Mouse (Mus musculus): ENCODE measurements around the gene Mad2l1bp. TPM values are rescaled to one million over a fixed set of nuclear protein-coding genes. Genes with fewer than 3 reads are reported as not detected.

The Mad2l1bp gene
- polyA plus RNA-seq, 1 experiment from 2014 or later = 33.3 TPM

DNA sequence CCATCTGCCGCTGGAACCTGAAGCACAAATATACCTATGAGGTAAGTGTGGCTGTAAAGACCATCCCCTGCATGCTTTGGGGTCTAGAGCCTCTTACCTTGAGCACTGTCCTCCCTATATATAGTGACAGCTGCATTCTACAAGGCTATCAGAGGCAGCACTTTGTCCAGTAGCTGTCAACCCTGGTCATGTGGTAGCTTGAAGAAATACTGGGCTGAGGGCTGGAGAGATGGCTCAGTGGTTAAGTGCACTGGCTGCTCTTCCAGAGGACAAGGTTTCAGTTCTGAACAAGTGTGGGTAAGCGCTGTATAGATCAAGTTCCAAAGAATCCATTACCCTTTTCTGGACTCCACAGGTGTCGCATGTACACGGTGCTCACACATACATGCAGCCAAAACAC is 30.6 kb downstream of the Mad2l1bp start:
- no peaks in the 10 kb centered on the region for H3K27me3 ChIP-seq (ENCODE audit: control insufficient read depth, insufficient read depth, low read length)
- H3K36me3 ChIP-seq (ENCODE audit: control insufficient read depth, insufficient read depth, low read length) = peaks cover 39% of the 10 kb centered on the region
- H3K27ac ChIP-seq (ENCODE audit: low read depth, low read length) = no peak overlapping the region
- H3K4me2 ChIP-seq = no peak overlapping the region
- ATAC-seq (ENCODE audit: low FRiP score) (no peak), DNase-seq (ENCODE audit: low spot score, missing footprints) (no peak)
- H3K9ac ChIP-seq (ENCODE audit: low read length) = no peak overlapping the region
- H3K4me1 ChIP-seq (ENCODE audit: control insufficient read depth, insufficient read depth, low read length) = no peaks in the 10 kb centered on the region
- H3K9me3 ChIP-seq (ENCODE audit: control insufficient read depth, low read length) = no peaks in the 10 kb centered on the region
- 98% methylated on average over 4 of the region's 4 CpGs for WGBS
- no peak overlapping the region for H3K4me3 ChIP-seq (ENCODE audit: low read depth, low read length)

DNA sequence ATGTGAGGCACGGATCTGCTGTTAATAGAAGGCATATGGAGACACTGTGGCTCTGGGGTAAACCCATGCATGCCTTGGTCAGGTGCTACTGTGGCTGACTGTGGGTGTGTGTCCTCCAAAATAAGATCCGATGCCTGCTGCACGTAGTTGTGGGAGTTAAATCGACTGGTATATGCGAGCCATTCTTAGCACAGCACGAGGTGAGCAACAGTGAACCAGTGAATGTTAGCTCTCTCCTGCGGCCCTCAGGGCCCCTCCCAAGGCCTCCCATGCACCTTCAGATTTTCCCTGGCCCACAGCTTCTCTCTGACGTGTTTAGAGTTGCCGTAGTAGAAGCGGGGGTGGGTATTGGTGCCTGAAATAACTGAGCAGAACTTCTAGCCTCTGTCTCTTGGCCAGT is 33.7 kb downstream of the Mad2l1bp start:
- WGBS = 90% methylated on average over 10 of the region's 10 CpGs
- H3K27ac ChIP-seq (ENCODE audit: low read depth, low read length) = no peak overlapping the region
- H3K4me3 ChIP-seq (ENCODE audit: low read depth, low read length) = no peak overlapping the region
- no peaks in the 10 kb centered on the region for H3K4me1 ChIP-seq (ENCODE audit: control insufficient read depth, insufficient read depth, low read length)
- DNase-seq (ENCODE audit: low spot score, missing footprints) = no peak
- no peak for ATAC-seq (ENCODE audit: low FRiP score)
- H3K4me2 ChIP-seq = no peak overlapping the region
- H3K27me3 ChIP-seq (ENCODE audit: control insufficient read depth, insufficient read depth, low read length) = no peaks in the 10 kb centered on the region
- no peak overlapping the region for H3K9ac ChIP-seq (ENCODE audit: low read length)
- no peaks in the 10 kb centered on the region for H3K9me3 ChIP-seq (ENCODE audit: control insufficient read depth, low read length)
- peaks cover 25% of the 10 kb centered on the region for H3K36me3 ChIP-seq (ENCODE audit: control insufficient read depth, insufficient read depth, low read length)

DNA sequence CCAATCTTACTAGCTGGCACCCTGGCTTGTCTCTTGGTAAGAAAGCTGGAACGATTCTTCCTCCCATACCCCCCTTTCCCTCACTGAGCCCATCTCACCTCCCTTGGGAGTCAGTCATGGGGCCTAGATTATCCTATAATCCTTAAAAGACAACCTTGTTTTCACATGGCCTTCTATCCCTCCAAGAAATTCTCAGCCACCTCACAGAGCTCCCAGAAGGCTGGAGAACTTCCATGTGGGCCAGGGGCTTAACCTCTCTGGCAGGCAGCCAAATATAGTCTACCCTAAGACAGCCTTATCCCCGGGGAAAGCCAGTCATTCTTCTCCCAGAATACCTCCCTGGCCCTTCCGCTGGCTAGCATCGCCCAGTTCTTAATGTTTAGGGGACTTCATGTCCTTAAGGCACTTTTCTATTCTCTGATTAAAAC is 34.9 kb downstream of the Mad2l1bp start:
- Histone ChIP-seq H3K27me3 (ENCODE audit: control insufficient read depth, insufficient read depth, low read length) (no peaks in the 10 kb centered on the region), H3K4me3 (ENCODE audit: low read depth, low read length) (no peak overlapping the region), H3K27ac (ENCODE audit: low read depth, low read length) (no peak overlapping the region), H3K9ac (ENCODE audit: low read length) (no peak overlapping the region), H3K9me3 (ENCODE audit: control insufficient read depth, low read length) (no peaks in the 10 kb centered on the region), H3K36me3 (ENCODE audit: control insufficient read depth, insufficient read depth, low read length) (peaks cover 14% of the 10 kb centered on the region; the same call in 1 of the 2 replicates), H3K4me1 (ENCODE audit: control insufficient read depth, insufficient read depth, low read length) (no peaks in the 10 kb centered on the region), H3K4me2 (no peak overlapping the region)
- DNase-seq (ENCODE audit: low spot score, missing footprints) (no peak), ATAC-seq (ENCODE audit: low FRiP score) (no peak)
- 90% methylated on average over 4 of the region's 4 CpGs for WGBS

DNA sequence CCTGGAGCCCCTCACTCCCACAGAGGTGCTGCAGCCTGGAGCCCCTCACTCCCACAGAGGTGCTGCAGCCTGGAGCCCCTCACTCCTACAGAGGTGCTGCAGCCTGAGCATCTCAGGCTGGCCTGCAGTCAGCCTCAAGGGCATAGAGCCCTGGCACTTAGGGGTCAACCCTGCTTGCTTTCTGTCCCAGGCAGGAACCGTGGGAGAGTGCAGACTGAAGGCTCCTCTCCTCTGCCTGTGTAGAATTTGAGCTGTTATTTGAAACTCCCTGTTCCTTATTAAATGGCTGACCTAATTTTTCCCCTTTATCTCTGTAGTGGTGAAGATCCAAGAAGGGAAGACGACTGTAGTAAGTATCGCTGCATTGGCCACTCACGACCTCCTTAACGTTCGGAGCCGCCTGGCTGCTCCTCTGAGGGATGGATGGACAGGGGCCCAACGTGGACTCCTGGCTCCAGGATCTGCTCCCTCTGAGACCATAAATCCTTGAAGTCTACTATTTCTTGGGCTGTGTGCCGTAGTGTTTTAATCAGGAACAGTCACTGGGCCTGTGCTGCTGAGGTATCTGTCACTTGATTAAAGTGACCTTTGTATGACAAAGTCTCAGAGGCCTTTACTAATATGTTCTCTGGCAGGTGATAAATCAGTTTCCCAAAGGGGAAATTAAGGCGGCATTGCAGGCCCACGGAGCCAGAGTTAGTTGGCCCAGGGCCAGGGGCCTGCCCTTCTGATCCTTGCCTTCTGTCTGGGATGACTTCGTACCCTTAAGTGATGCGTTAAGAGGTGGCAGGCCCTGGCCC is 35.5 kb downstream of the Mad2l1bp start:
- Histone ChIP-seq H3K27ac (ENCODE audit: low read depth, low read length) (no peak overlapping the region), H3K4me1 (ENCODE audit: control insufficient read depth, insufficient read depth, low read length) (no peaks in the 10 kb centered on the region), H3K27me3 (ENCODE audit: control insufficient read depth, insufficient read depth, low read length) (no peaks in the 10 kb centered on the region), H3K9ac (ENCODE audit: low read length) (no peak overlapping the region), H3K36me3 (ENCODE audit: control insufficient read depth, insufficient read depth, low read length) (peaks cover 9% of the 10 kb centered on the region; the same call in 1 of the 2 replicates), H3K9me3 (ENCODE audit: control insufficient read depth, low read length) (no peaks in the 10 kb centered on the region), H3K4me2 (no peak overlapping the region), H3K4me3 (ENCODE audit: low read depth, low read length) (no peak overlapping the region)
- ATAC-seq (ENCODE audit: low FRiP score) (no peak), DNase-seq (ENCODE audit: low spot score, missing footprints) (no peak)
- 91% methylated on average over 13 of the region's 13 CpGs for WGBS

DNA sequence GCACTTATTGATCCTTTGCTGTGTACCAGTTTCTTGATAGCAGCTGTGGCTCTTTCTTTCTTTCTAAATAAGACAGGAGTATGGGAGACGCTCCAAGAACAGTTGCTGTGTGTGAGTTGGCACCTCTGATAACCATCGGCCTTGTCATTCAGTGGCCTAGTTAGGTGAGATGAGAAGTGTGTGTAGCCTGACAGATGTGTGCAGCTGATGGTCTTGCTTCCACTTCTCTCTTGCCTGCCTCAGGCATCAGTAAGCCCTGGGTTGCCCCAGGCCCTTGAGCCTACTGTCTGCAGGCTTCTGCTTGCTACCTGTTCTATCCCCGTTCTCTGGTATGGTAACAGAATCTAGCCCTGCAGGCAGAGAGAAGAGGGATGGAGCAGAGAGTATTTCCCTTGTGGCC is 36.5 kb downstream of the Mad2l1bp start:
- no peak for DNase-seq (ENCODE audit: low spot score, missing footprints)
- Histone ChIP-seq H3K4me2 (no peak overlapping the region), H3K4me1 (ENCODE audit: control insufficient read depth, insufficient read depth, low read length) (no peaks in the 10 kb centered on the region; the same call in 1 of the 2 replicates), H3K9ac (ENCODE audit: low read length) (no peak overlapping the region), H3K27ac (ENCODE audit: low read depth, low read length) (no peak overlapping the region), H3K27me3 (ENCODE audit: control insufficient read depth, insufficient read depth, low read length) (no peaks in the 10 kb centered on the region), H3K36me3 (ENCODE audit: control insufficient read depth, insufficient read depth, low read length) (peaks cover 7% of the 10 kb centered on the region; the same call in 1 of the 2 replicates), H3K4me3 (ENCODE audit: low read depth, low read length) (no peak overlapping the region), H3K9me3 (ENCODE audit: control insufficient read depth, low read length) (no peaks in the 10 kb centered on the region)
- ATAC-seq (ENCODE audit: low FRiP score) = no peak
- 90% methylated on average over 3 of the region's 3 CpGs for WGBS

DNA sequence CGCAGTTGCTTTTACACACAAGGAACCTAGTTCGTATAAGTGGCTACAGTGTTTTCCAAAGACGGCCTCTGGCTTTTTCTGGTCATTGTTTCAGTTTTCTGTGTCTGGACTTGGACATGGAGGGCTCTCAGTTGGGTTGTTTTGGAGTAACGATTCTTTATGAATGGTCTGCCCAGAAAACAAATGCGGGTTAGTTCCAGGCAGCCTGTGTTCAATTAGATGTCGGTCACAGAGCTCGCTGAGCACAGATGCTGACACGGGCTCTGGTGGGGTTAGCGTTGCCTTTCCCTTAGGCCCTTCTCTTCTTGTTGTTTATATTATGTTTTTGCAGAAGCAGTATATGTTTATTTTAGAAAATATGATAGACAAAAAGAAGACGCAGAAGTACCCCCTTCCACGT is 37.2 kb downstream of the Mad2l1bp start:
- H3K9ac ChIP-seq (ENCODE audit: low read length) = no peak overlapping the region
- H3K27ac ChIP-seq (ENCODE audit: low read depth, low read length) = no peak overlapping the region
- WGBS = 88% methylated on average over 11 of the region's 11 CpGs
- no peak for ATAC-seq (ENCODE audit: low FRiP score)
- no peak overlapping the region for H3K4me3 ChIP-seq (ENCODE audit: low read depth, low read length)
- H3K4me2 ChIP-seq = no peak overlapping the region
- H3K9me3 ChIP-seq (ENCODE audit: control insufficient read depth, low read length) = no peaks in the 10 kb centered on the region
- no peak for DNase-seq (ENCODE audit: low spot score, missing footprints)
- H3K36me3 ChIP-seq (ENCODE audit: control insufficient read depth, insufficient read depth, low read length) = peaks cover 7% of the 10 kb centered on the region; the same call in 1 of the 2 replicates
- H3K27me3 ChIP-seq (ENCODE audit: control insufficient read depth, insufficient read depth, low read length) = no peaks in the 10 kb centered on the region
- peaks cover 6% of the 10 kb centered on the region for H3K4me1 ChIP-seq (ENCODE audit: control insufficient read depth, insufficient read depth, low read length)

DNA sequence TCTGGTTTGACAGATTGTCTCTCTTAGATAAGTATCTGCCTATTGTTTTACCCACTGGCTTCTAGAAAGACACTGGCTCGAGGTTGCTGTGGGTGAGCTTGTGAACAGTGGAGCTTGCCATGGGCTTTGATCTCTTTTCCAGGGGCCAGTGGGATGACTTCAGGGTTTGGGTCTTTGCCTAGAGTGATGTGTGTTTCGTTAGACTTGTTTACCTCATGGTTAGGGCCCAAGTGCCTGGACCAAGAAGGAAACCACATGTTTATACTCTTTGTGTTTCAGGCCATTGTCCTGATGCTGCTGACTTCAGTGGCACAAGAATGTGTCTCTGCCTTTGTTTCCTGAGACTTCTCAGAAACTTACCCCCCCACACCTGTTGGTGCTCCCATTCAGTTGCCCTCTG is 37.9 kb downstream of the Mad2l1bp start:
- 83% methylated on average over 2 of the region's 2 CpGs for WGBS
- Histone ChIP-seq H3K4me3 (ENCODE audit: low read depth, low read length) (no peak overlapping the region), H3K27ac (ENCODE audit: low read depth, low read length) (no peak overlapping the region), H3K9ac (ENCODE audit: low read length) (no peak overlapping the region), H3K9me3 (ENCODE audit: control insufficient read depth, low read length) (no peaks in the 10 kb centered on the region), H3K4me2 (no peak overlapping the region), H3K4me1 (ENCODE audit: control insufficient read depth, insufficient read depth, low read length) (peaks cover 6% of the 10 kb centered on the region), H3K27me3 (ENCODE audit: control insufficient read depth, insufficient read depth, low read length) (no peaks in the 10 kb centered on the region), H3K36me3 (ENCODE audit: control insufficient read depth, insufficient read depth, low read length) (peaks cover 7% of the 10 kb centered on the region; the same call in 1 of the 2 replicates)
- no peak for DNase-seq (ENCODE audit: low spot score, missing footprints)
- ATAC-seq (ENCODE audit: low FRiP score) = no peak

DNA sequence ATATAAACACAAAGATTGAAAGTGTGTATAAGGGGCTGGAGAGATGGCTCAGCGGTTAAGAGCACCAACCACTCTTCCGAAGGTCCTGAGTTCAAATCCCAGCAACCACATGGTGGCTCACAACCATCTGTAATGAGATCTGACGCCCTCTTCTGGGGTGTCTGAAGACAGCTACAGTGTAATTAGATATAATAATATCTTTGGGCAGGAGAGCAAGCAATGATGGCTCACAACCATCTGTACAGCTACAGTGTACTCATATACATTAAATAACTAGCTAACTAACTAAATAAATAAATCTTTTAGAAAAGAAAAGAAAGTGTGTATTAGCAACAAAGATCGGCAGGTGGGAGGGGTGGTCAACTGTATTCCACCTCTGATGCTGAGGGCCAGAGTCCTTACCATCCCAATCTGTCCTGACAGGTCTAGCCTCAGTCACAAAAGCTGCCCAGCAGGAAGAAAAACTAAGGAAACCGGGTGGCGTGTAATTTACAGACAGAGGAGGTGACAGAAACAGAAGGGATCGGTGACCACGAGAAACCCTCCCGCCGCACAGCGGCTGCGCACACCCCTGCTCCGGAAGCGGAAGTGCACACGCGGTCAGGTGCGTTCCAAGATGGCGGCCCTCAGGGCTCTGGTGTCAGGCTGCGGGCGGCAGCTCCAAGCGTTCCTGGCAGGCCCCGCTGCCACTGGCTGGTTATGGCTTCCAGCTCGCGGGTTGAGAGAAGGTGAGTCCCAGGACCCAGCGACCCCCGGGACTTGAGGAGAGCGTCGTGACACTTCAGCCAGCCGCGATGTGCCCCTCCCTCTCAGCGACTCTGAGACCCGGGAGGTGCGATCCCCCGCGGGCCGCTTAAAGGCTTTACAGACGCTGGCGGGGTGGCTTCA is 42.7 kb downstream of the Mad2l1bp start, which contains the start of gene Mrps18a:
Gene Mrps18a, plus strand, starts transcription at position 585 of the 888 bp plus-strand sequence.
- ATAC-seq (ENCODE audit: low FRiP score) = peak; percentile 96
- Histone ChIP-seq H3K4me1 (ENCODE audit: control insufficient read depth, insufficient read depth, low read length) (peaks cover 6% of the 10 kb centered on the region), H3K27ac (ENCODE audit: low read depth, low read length) (peak within 1 kb of the TSS; percentile 60; the same call in 1 of the 2 replicates), H3K36me3 (ENCODE audit: control insufficient read depth, insufficient read depth, low read length) (no peaks in the 10 kb centered on the region), H3K9ac (ENCODE audit: low read length) (peak within 1 kb of the TSS; percentile 86), H3K9me3 (ENCODE audit: control insufficient read depth, low read length) (no peaks in the 10 kb centered on the region), H3K4me2 (peak within 1 kb of the TSS; percentile 85), H3K27me3 (ENCODE audit: control insufficient read depth, insufficient read depth, low read length) (no peaks in the 10 kb centered on the region), H3K4me3 (ENCODE audit: low read depth, low read length) (peak within 1 kb of the TSS; percentile 95)
- WGBS = 6% methylated on average over 38 of the region's 38 CpGs
- peak; percentile 98 for DNase-seq (ENCODE audit: low spot score, missing footprints)

DNA sequence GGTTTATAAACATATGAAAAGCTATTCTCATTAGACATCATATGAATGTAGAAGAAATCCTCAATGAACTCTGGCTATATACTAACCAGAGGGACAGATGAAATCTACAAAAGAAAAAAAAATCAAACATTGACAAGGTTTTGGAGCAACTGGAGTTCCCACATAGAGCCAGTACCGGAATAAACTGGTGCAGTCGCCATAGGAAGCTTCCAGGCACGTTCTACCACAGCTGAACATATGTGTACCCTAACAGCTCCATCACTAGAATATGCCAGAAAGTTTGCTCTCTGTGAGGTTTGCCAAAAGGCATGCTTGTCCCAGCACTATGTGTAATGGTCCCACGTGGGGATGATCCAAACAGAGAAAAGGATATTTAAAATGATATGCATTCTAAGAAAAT is 45.1 kb downstream of the Mad2l1bp start:
- H3K4me2 ChIP-seq = no peak overlapping the region
- ATAC-seq (ENCODE audit: low FRiP score) (no peak), DNase-seq (ENCODE audit: low spot score, missing footprints) (no peak)
- WGBS = 79% methylated on average over 4 of the region's 4 CpGs
- H3K9me3 ChIP-seq (ENCODE audit: control insufficient read depth, low read length) = no peaks in the 10 kb centered on the region
- H3K27ac ChIP-seq (ENCODE audit: low read depth, low read length) = no peak overlapping the region
- H3K36me3 ChIP-seq (ENCODE audit: control insufficient read depth, insufficient read depth, low read length) = no peaks in the 10 kb centered on the region
- no peaks in the 10 kb centered on the region for H3K27me3 ChIP-seq (ENCODE audit: control insufficient read depth, insufficient read depth, low read length)
- H3K4me1 ChIP-seq (ENCODE audit: control insufficient read depth, insufficient read depth, low read length) = peaks cover 6% of the 10 kb centered on the region
- H3K4me3 ChIP-seq (ENCODE audit: low read depth, low read length) = no peak overlapping the region
- H3K9ac ChIP-seq (ENCODE audit: low read length) = no peak overlapping the region

Measured in midbrain, embryonic 11.5 days (tissue).